Mouse (Mus musculus) frontal cortex, adult 2 months (tissue): ENCODE results near the gene Nfic. TPM values are rescaled to one million over a fixed set of nuclear protein-coding genes. Genes with fewer than 3 reads are reported as not detected.
A peak's percentile ranks its signal among the peaks of the same experiment; 100 is the strongest.

Source experiments
- DNase-seq, 2 experiments: peaks; one replicate each; pipeline ENCODE4 v3.0.0; 2022; ENCODE audit warnings: low spot score in 1 of 2; ENCODE audit errors: extremely low spot score in 1 of 2
- polyA plus RNA-seq: library from polyadenylated mRNA; depleted of rRNA; stranded (reverse); fragments of >200 nt; gene quantifications from 2 replicates; pipeline ENCODE4 v1.2.3, GENCODE M21; 2012

Gene Nfic
- polyA plus RNA-seq, 1 experiment: 39.6 TPM

DNA sequence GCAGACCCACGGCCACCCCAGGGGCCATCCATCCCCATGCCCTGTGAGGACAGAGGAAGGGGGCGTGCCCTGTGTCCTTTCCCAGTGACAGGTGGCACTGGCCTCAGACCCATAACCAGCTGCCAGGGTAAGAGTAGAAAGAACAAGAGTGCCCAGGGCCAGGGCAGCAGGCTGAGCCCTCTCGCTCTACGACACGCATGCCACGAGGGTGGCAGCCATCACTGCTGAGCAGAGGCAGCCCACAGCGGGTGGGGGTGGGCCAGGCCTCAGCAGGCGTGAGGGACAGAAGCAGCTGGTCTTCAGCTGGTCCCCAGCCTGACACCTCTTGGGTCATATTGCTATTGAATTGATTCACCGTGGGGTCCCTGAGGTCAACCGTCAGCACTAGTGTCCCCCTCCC lies 31.1 kb upstream of the Nfic start:
- no peak for DNase-seq

DNA sequence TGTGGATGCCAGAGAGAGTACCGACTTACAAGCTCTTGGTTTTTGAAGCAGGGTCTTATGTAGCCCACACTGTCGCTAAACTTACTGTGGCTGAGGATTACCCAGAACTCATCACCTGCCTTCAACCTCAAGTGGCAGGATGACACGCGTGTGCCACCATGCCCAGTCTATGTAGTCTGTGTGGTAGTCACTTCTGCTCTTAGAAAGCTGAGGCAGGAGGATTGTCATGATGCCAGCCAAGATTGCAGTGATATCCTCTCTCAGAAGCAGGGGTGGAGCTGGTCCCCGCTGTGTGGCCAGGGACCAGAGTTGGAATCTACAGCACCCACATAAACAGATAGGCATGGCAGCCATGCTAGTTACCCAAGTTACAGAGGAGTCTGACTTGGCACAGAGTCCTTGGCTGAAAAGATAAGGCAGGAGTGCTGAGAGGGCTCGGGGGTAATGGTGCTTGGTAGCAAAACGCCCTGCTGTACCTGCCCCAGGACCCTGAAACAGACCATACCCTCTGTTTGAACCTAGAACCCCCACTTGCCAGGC lies 30.1 kb upstream of the Nfic start:
- no peak for DNase-seq

DNA sequence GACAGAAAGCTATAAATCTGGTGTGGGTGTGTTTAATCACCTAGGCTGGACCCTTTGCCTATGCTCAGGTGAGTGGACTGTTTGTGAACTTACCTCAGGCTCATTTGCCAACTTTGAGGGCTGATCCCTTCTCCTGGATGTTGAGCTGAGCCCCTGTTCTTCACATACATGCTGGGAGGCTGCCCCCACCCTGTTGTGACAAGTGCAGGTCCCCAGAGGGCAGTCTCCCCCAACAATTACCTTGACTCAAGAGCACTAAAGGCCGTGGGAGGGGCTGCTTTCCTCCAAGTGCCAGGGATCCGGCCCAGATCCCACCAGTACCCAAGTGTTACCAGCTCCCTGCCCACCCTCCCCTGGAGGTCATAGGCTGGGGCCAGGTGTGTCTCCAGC lies 29.6 kb upstream of the Nfic start:
- DNase-seq: no peak

DNA sequence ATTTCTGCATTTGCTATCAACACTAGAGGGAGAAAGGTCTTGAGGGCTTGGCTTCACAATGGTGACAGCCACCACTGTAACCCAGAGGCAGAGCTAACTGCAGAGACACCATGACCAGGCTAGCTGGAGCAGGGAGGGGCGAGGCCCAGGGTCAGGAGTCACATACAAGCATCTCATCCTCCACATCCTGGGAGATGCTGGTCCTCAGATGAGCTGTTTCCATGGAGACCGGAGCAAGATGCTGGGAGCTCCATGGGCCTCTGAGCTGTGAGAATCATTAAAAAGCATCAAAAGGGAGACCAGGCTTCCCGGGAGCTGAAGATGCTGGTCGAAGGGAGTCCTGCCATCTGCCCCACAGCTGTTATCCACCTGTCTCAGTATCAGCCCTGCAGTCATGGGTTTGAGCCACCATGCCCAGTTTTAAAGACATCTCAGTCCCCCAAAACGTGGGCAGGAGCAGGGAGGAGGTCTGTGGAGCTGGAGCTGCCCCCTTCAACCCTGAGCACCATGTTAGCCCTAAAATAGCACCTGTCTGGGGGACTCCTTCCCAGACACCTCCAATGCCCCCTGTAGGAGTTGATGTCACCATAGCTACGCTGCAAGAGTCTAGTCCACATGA lies 29.1 kb upstream of the Nfic start:
- DNase-seq: no peak

DNA sequence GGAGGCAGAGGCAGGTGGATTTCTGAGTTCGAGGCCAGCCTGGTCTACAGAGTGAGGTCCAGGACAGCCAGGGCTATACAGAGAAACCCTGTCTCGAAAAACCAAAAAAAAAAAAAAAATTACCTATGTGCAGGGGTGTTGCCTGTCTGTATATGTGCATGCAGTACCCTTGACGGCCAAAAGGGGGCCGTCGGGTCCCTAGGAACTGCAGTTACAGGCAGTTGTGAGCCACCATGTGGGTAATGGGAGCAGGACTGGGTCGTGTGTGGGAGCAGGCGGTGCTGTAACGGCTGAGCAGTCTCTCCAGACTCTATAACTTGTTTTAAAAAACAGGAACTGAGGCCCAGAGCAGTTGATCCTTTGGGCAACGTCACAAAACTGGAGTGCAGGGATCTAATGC lies 28.5 kb upstream of the Nfic start:
- DNase-seq: peak in 1 of 2 experiments; percentile 68

DNA sequence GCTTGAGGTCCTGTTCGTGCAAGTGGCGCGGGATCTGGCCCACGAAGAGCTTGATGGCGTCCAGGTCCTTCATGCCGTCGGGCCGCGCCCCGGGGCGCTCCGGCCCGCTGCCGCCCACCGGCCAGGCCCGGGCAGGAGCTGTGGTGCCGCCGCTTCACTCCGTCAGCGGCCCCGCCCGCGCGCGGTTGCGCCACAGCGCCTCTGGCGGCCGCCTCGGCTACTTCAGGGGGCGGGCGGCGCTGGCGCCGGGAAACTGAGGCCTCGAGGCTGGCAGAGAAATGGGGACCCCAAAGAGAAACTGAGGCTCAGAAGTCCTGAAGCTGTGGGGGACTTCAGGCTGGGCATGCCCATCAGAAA lies 27.1 kb upstream of the Nfic start, which contains the start of gene Celf5:
Celf5 (minus strand) TSS at position 177 of the 357 bp plus-strand sequence.
- DNase-seq: peak in 1 of 2 experiments; percentile 82

DNA sequence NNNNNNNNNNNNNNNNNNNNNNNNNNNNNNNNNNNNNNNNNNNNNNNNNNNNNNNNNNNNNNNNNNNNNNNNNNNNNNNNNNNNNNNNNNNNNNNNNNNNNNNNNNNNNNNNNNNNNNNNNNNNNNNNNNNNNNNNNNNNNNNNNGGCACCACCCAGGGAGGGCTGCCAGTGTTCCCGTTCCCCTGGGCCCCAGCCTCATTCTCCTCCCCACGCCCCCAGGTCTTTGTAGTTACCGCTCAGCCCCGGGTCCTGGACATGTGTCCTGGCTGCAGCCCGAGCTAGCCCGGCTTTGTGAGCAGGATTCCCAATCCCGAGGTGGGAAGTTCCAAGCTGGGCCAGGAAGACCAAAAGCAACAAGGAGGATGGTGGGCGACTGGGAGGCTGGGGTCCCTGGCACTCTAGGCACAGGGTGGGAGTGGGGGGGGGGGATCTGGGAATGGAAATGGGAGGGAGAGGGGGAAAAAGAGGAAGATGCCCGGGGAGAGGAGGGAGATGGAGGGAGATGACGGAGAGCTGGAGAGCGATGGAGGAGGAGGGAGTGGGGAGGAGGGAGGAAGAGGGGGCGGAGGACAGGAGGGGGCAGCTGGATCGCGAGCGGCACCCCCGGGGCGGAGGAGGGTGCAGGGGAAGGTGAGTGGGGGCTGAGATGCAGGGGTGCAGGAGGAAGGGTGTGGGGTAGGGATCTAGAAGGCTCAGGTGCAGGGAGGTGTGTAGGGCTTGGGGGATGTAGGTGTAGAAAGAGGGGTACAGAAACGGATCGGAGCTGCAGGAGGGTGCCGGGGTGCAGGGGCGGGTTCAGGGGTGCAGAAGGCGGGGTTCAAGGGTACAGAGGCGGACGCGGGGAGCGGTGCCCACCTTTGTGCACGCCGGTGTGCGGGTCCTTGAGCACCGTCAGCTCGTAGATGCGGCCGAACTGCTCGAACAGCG lies 26.4 kb upstream of the Nfic start:
- no peak for DNase-seq

DNA sequence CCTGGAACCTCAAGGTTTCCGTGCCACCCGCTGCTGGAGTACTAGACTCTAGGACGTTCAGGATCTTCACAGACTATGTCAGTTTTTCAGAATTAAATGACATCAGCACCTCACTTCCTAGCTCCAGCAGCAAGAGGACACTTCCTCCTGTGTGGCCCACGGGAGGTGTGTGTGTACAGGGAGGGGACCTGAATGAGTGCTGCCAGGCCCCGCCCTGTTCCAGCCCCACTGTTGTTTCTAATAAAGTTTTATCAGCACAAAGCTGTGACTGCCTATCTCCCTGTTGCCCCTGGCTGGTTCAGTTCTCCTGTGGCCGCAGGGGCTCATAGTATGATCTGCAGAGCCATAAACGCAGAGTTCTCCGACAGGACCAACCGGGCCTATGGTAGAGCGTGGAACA lies 19.0 kb upstream of the Nfic start:
- no peak for DNase-seq

DNA sequence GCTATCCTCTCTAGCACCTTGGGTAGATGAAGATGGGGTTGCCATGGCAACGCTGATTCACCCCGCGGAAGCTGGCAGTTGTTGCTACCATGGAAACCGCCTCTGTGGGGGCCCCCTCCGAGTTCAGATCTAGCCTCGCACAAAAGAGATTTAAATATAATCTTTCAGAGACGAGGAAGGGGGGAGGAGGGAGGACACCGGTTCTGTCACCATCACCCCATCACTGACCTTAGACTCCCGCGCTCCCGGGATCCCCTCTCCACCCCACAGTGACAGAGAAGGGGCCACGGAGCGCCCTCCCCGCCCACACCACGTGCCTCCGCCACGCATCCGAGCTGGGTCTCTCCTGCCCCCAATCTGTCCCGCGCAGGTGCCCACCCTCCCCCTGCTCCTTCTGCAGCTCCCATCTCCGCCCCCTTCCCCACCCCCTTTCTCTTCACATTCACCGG lies 17.6 kb upstream of the Nfic start:
- peak; percentile 91 to 95 for DNase-seq

DNA sequence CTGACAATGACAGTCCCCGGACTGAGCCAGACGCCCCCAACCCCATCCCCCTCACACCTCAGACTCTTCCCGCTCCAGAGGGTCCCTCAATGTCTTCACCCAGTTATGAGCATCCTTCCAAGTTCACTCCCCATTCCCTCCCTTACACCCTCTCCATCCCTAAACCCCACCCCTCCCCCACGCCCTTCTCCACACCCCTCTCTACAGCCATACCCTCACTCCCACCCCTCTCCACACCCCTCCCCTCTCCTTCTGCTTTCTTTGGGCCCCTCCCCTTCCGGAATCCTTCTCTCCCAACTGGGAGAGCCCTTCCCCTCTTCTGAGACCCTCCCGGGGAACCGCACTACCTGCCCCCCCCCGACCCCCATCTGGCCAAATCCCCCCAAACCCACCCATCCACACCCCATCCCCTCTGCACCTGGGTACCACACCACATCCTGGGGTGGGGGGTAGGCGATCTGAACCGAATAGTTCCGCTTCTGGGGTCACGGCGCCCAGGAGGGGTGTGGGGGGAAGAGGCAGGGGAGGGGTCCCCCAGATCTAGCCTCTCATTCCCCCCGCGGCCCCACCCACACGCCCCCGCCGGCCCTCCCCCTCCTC lies 17.1 kb upstream of the Nfic start:
- DNase-seq: no peak

DNA sequence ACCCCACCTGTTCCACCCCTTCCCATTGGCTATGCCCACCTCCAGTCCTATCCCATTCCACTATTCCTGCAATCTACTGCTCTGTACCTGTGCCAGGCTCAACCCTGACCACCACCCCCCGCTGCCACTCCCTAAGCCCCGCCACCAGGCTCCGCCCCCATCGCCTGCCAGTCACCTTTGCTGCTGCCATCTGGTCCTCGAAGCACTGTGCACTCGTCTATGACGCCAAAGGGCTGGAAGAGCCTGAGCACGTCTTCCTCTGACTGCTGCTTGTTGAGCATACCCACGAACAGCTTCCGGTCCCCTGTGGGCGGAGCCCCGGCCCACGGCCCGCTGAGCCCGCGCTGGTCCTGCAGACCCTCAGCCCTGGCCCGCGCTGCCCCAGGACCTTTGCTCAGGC lies 15.0 kb upstream of the Nfic start:
- peak in 1 of 2 experiments; percentile 64 for DNase-seq

DNA sequence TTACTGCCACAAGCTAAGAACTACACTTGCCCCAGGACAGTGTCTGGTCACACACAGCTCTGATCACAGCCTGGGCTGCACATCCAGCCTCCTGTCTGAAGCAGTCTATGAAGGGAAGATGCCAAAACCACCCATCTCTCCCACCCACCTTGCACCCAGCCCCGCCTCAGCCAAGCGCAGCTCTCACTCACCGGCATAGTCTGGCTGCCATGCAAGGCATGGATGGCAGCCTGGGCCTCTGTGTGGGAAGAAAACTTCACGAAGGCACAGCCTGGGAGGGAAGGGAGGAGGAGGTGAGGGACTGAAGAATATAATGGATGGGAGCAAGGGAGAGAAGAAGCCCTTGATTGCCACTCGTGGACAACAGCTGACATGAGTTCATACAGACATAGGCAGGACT lies 13.8 kb upstream of the Nfic start:
- DNase-seq: peak; percentile 79 to 86

DNA sequence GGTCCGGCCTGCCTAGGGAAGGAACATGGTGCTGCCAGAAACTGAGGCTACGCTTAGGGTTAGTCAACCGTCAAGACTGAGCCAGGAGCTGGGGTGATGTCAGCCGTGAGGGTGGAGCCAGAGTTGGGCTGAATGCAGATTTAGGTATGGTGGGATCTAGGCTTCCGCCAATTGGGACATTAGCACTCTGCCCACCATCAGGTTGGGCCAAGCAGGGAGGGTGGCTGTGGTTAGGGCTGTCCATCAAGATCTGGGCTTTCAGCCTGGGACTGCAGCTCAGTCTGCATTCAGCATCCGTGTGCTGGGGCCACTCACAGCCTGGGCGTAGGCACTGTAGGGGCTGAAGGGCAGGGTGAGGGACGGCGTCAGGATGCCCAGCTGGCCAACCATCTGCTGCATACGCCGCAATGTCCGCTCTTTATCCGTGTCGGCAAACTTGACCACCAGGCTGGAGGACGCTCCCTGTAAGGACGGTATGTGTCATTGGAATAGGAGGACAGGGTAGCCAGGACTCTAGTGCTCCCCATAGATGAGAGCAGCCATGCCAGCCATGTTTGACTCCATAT lies 12.3 kb upstream of the Nfic start:
- no peak for DNase-seq

DNA sequence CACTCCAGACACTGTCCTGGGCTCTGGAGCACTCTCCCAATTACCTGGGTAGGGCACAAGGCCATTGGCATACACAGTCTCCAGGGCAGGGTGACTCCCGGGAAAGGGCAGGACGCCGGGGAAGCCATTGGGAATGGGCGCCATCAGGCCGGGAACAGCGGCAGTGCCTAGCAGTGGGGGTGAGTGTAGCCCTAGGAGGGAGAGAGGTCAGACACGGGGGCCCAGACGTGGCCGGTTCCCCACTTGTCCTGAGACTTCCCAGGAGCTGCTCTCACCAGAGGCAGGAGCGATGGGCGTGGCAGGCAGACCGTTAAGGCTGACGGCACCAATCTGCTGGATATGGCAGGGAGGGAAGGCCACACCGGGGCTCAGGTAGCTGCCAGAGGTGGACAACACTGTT lies 11.4 kb upstream of the Nfic start:
- no peak for DNase-seq

DNA sequence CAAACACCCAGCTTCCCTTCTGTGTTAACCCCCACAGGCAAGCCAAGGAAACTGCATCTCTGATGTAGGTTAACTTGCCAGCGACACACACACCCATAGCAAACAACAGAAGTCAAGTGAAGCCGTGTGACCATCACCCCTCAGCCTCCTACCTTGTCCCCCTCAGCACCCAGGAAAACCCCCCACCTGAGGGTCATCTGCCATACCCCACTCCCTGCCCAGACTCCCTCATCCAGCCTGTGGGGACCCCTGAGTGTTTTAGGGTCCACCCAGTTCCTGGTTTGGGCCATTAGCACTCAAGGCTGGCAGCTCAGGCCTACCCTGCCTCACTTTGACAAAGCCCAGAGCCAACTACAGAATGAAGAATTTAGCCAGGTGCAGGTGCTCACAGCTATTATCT lies 10.6 kb upstream of the Nfic start:
- DNase-seq: no peak

DNA sequence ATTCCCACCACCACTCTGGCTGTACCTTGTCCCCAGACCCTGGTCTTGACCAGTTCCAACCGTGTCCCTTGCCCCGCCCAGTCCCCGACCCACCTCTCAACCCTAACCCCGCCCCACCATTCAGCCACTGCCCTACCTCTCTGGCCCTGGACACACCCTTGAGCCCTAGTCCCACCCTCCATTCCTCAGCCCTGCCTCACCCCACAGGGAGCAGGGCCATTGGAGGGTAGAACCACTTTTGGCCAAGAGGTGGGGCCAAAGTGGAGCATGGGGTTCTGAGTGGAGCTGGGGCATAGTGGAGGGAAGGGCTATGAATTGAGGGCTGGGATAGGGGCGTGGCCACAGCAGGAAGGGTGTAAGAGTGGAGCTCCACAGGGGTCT lies 9.8 kb upstream of the Nfic start:
- no peak for DNase-seq

DNA sequence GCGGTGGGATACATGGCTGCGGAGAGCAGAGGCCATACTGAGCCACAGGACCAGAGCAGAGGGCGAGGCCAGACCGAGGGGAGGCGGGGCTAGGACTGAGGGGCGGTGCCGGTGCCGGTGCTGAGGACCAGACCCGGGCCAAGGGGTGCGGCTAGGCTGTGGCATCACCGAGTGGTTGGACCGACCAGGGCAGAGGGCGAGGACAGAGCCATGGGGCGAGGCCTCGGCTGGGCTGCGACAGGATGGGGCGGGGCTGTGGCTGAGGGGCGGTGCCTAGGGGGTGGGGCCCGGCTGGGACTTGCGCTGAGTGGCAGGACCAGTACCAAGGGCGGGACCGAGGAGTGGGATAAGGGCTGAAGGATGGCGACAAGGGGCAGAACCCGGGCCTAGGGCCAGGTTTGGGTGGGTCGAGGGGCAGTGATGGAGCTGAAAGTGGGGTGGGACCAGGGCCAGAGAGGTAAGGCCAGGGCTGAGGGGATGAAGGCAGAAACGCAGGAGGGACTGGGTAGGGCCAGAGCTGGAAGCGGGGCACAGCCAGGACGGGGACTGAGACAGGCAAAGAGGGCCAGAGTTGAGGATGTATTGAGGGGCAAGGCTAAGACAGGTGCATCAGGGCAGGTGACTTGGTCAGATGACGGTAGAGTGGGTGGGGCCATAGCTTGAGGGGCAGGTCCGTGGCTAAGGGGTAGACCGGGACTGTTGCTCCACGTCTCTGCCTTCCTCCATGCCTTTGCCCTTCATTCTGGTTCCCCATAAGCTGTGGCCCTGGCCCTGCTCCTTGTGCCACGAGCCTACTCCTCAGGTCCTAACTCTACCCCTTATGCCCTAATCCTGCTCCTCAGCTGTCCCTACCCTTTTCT lies 9.2 kb upstream of the Nfic start:
- peak in 1 of 2 experiments; percentile 20 for DNase-seq

DNA sequence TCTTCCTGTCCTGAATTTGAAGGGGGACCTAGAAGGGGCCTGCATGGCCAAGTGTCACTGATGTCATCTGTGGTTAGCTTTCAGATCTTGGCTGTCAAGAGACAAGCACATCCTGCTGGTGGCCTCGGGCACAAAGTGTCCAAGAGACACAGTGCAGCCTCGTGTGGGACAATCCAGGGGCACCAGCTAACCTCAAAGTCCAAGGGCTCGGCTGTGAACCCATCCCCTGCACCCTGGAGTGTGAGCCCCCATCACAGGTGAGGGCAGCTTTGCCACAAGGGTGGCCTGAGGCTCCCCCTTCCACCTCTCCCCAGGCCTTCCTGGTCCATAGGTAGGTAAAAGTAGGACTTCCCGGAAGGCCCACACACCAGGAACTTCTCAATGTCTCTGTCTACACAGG lies 8.1 kb upstream of the Nfic start:
- peak in 1 of 2 experiments; percentile 2 for DNase-seq

DNA sequence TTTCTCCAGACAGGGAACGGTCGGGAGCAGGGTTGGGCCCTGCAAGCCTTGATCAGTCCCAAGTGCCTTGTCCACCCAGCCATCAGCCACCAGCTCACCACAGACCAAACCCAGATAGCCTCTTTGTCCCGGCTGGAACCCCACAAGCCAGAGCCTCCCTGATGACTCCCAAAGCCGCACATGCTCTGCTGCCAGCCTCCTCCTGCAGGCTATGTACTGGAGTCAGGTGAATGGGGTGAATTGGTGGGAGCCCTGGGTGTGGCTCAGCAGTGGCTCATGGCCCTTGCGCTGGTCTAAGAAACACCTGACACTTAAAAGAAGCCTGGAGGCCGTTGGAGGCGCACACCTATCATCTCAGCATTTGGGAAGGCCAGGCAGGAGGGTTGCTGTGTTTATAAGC lies 7.5 kb upstream of the Nfic start:
- DNase-seq: no peak

DNA sequence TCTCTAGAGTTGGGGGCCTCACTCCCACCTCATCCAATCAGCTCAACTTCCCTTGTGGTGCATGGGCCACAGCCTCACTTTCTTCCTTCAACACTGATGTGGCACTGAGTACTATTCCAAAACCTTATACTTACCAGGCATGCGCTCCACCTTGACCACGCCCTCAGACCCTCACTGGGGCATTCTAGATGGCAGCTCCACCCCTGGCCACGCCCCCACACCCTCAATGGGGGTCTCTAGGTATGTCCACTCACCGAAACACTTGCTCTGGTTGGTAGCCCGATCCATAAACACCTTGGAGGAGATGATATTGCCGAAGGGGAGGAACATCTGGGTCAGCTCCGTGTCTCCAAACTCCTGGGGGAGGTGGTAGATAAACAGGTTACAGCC lies 7.0 kb upstream of the Nfic start:
- DNase-seq: no peak
